Mouse (Mus musculus) spleen, postnatal 36 days (tissue): ENCODE data around the gene Fitm2.

ENCODE experiments used
- DNase-seq, 2 experiments: peaks; one replicate each; pipeline ENCODE4 v3.0.0; 2022; ENCODE audit warnings: low spot score in 2 of 2, mixed read lengths in 1 of 2

Gene Fitm2

GRCm38 (mm10) chr2:163422895-163423660 is 49.4 kb downstream of the Fitm2 start:
- DNase-seq, result no peak

GRCm38 (mm10) chr2:163420366-163420886 is 52.0 kb downstream of the Fitm2 start:
- no peak for DNase-seq

GRCm38 (mm10) chr2:163419346-163420045 is 52.9 kb downstream of the Fitm2 start:
- peak; percentile 99 to 100 for DNase-seq

GRCm38 (mm10) chr2:163418841-163419345 is 53.5 kb downstream of the Fitm2 start:
- DNase-seq, result no peak

- DNase-seq, result no peak
These were observed 54.6 kb downstream of the Fitm2 start for GRCm38 (mm10) chr2:163417830-163418229.

- DNase-seq, result no peak
These were observed 55.4 kb downstream of the Fitm2 start for GRCm38 (mm10) chr2:163417026-163417425.
